Mouse (Mus musculus) adrenal gland (tissue): ENCODE data around the gene Ccdc148.

Experiments
- intact Hi-C: fragments of 180-260 bp; cut with DNase I; formaldehyde crosslinking; loops from one replicate; pipeline ENCODE4 v1.15.1; 2025
- long read RNA-seq, 2 experiments: library from polyadenylated mRNA; unstranded; transcript quantifications; one replicate each; pipeline ENCODE4 v2.0.0; 2020; ENCODE audit warnings: borderline replicate concordance in 1 of 2; ENCODE audit not compliant: insufficient replicate concordance in 1 of 2

Ccdc148 gene
- long read RNA-seq, experiment 1, partial matches to known transcripts = 0 of 1 reads
- long read RNA-seq, experiment 1, other reads (novel, unspliced or antisense) = 1 of 1 reads
- long read RNA-seq, experiment 2, partial matches to known transcripts = 0 of 1 reads
- long read RNA-seq, experiment 2, other reads (novel, unspliced or antisense) = 1 of 1 reads

GRCm38 (mm10) chr2:59160605-59160963, at the start of gene Ccdc148, which contains the start of gene Pkp4:
Gene Ccdc148 (minus strand): TSS chr2:59160683.
Gene Pkp4 (plus strand): TSS chr2:59160850.
- intact Hi-C loops = loop anchor here (5.0 kb wide), 1 partner anchor 277 kb away; no protein-coding TSS in a partner anchor

DNA sequence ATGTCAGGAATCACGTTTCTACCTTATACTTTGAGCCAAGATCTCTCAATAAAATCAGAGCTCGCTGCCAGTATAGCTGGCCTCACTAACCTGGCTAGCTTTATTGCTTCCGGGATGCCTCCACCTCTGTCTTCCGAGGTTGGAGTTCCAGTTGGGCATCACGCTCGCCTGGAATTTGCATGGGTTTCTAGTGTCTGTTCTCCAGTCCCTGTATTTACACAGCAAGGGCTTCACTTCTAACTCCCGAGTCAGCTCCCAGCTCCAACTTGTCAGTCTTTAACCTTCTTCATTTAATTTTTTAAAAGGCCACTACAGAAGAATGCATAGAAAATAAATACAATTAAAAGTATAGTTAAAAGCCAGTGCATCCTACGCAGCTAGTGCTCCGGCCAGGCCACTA, 47.8 kb upstream of the Ccdc148 start:
- intact Hi-C loops = no loop called here

DNA sequence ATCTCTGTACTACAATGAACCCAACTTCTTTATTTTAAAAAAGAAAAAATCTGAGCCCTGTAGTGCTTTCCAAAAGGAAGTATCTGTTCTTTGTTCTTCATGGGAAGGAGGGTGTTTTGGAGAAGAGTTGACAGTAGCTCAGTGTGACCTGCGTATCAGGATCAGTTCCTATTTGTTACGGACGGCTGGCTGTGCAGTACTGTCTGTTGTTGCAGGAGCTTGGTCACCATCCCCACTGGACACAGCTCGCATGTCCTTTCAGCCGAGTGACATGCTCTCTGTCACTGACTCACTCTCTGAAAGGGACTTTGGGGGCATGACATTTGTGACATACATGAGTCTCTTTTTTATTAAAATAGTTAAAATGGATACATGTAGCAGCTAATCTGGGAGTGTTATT, 47.2 kb upstream of the Ccdc148 start:
- intact Hi-C loops = no loop called here

DNA sequence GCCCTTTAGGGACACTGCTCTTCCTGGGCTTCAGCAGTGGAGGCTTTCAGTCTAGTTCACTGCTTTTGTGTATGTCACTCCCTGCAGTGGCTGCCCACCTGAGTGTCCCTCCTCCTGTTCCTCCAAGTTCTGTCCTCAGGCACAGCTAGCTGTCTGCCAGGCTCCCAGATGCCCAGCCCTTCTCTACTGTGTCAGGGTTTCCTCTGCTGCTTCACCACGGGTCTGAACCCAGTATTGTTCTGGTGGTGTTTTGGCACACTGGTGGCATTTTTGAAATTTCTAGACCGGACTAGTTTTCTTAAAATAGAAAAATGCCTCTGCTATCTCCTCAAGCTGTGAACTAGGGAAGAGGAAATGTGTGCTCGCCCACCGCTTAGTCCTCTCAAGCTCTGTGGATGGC, 46.8 kb upstream of the Ccdc148 start:
- intact Hi-C loops = no loop called here

DNA sequence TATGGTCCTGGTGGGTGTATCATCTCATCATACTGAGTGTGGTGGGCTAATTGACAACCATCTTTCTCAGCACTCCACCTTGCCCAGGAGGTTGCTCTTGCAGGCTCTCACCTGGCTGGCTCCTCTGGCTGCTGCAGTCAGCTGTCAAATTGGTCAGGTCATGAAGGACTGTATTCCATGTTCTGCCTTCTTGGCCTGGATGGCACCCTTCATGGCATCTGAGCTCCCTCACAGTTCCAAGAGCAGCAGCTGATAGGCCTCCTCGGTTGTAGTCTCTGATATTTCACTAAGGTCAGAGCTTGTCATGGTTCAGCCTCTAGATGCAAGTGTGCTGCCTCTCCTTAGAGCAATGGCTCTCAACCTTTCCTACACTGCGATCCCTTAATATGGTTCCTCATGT, 45.7 kb upstream of the Ccdc148 start:
- intact Hi-C loops = no loop called here

DNA sequence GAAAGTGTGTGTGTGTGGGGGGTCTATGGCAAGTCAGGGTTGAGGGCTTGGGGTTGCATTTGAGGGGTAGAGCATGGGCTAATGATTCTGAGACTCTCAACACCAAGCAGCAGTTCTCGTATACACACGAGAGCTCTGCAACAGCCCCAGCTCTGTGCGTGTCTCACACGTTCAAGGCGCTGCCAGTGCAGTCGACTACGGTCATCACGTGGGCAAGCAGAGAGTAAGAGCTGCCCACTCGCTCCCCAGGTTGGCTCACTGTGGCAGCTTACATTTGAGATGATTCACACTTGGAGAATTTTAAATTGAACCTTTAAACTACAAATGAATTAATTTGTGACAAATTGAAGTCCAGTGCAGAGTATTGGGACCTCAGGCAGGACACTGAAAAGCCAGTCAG, 44.6 kb upstream of the Ccdc148 start:
- intact Hi-C loops = no loop called here

GRCm38 (mm10) chr2:59203627-59204425, 43.3 kb upstream of the Ccdc148 start:
- intact Hi-C loops = no loop called here

GRCm38 (mm10) chr2:59202930-59203329, 42.4 kb upstream of the Ccdc148 start:
- intact Hi-C loops = no loop called here

DNA sequence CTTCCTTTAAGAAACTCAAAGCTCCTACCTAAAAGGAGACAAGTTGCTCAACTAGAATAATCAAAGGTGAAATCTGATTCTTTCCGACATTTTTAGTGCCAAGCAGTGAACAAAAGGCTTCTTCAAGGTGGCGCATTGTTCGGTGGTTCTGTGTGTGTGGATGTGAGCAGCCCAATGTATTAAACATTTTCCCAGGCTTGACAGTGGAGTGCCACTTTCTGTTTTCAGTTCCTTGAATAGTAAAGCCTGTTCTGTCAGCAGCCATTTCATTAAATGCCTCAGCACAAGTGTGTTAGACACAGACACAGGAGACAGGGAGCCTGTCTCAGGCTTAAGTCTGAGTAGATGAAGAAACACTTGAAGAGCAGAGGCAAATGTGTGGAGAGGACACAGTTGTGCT, 40.0 kb upstream of the Ccdc148 start:
- intact Hi-C loops = no loop called here

DNA sequence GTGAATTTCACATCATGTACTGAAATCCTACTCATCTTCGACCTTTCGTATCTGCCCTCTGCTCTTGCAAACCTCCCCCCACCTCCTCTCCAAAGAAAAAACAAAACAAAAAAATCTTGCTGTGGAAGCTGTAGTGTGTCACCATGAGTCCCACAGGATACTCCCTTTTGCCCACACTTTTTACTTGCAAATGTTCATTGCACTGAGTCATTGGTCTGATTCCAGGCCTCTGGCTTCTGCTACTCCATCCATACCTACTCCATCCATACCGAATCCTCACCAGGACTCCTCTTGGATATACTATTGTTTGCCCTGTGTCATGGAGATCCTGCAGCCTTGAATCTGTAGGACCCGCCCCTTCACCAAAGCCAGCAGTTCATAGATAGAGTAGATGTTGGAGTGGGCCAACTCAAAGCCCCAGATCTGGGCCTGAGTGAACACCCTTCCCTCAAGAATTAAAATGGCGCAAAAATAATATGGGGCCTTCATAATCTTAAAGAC, 39.0 kb upstream of the Ccdc148 start:
- intact Hi-C loops = no loop called here

DNA sequence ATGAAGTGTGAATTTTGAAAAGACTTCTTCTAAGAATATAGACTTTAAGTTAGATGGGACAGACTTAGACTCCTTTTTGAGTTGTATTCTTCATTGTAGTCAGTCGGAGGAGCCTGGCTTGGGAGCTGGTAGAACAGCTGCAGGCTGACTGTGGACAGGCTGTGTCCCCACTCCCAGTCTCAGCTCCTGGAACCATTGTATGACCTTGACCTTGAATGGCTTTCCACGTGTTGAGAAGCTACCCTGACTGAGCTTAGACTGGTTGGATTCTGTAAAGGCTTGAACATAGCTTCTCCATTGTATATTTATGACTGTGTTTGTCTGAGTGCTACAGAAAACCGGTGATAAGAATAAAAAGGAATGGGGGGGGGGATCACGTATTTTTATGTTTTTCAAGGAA, 36.7 kb upstream of the Ccdc148 start:
- intact Hi-C loops = no loop called here

GRCm38 (mm10) chr2:59193117-59193516, 32.6 kb upstream of the Ccdc148 start:
- intact Hi-C loops = no loop called here

DNA sequence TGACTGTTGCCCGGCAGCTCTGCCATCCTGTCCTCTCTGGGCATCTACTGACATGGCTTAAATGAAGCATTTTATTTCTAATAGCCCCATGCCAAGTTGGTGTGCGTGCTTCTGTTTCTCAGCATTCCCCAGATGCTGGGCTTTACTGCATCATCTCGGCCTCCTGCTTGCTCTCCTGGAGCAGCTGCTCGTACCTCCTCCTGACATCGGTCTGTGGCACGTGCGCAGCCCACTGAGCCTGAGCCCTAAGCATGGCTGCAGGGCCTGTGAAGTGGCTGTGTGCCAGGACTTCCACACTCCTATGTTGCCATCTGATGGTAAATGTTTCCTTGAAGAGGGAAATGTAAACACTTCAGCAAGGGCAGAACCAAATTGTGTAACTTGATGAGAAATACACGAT, 31.0 kb upstream of the Ccdc148 start:
- intact Hi-C loops = no loop called here

DNA sequence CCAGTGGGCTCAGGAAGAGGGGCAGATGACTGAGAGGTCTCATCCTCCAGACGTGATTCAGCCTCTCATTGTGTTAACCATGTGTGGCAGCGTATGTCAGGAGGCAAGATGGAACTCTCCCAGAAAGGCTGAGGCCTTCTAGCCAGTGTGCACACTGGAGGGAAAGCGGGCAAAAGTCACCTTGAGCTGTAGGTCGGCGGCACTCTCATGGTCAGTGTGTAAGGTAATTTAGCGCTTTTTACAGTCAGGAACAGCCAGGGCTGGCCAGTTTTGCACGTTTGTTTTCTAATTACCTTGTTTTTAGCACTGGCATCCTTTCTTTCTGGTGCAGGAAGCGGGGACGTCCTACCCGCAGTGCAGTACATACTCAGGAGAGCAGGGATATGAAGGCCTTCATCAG, 29.7 kb upstream of the Ccdc148 start:
- intact Hi-C loops = no loop called here

GRCm38 (mm10) chr2:59189661-59190185, 29.2 kb upstream of the Ccdc148 start:
- intact Hi-C loops = no loop called here

DNA sequence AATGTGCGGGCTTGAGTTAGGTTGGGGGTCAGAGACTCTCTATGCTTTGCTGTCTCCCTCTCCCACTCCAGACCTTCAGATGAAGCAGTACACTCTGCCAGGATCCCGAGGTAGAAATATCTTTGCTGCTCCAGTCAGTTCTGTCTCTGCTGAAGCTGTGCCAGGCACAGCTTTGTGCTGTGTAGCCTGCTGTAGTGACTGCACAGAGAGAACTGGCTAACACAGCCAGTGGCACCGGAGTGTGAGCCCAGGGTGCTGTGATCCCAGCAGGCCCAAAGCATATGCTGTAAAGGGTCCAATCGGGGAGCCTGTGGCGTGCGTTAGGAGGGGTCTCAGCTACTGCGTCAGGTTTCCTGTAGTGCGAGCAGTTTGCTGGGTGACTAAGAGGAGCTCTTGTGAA, 27.8 kb upstream of the Ccdc148 start:
- intact Hi-C loops = no loop called here

DNA sequence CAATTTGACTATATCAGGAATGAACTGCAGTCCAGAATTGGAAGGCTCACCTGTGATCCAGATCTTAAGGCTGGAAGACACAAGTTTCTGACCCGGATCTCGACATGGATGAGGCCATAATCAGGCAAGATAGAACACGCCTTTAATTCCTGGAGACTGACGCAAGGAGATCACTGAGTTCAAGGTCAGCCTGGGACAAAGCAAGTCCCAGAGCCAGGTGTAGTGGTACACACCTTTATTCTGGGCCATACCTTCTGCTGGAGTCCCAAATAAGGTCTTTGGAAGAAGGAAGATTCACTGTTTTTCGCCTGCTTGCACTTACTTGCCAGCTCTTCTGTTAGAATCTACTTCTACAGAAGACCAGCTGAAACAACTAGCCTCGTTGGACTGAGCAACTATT, 26.5 kb upstream of the Ccdc148 start:
- intact Hi-C loops = no loop called here

DNA sequence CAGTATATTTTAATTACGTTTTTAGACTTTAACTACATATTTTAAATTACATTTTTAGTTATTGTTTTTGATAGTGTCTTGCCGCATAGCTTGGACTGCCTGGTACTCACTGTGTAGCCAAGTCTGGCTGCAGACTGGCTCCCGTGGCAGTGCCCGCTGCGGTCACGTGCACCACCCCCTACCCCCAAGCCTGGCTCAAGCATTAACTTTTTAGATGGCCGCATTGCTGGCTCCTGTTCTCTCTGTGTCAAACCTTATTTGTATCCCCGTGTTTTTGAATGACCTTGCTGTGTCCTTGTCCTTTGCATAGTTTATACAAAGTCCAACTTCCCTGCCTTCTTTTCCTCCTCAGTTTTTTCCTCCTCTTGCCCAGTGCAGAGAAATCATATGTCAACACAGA, 25.6 kb upstream of the Ccdc148 start:
- intact Hi-C loops = no loop called here

DNA sequence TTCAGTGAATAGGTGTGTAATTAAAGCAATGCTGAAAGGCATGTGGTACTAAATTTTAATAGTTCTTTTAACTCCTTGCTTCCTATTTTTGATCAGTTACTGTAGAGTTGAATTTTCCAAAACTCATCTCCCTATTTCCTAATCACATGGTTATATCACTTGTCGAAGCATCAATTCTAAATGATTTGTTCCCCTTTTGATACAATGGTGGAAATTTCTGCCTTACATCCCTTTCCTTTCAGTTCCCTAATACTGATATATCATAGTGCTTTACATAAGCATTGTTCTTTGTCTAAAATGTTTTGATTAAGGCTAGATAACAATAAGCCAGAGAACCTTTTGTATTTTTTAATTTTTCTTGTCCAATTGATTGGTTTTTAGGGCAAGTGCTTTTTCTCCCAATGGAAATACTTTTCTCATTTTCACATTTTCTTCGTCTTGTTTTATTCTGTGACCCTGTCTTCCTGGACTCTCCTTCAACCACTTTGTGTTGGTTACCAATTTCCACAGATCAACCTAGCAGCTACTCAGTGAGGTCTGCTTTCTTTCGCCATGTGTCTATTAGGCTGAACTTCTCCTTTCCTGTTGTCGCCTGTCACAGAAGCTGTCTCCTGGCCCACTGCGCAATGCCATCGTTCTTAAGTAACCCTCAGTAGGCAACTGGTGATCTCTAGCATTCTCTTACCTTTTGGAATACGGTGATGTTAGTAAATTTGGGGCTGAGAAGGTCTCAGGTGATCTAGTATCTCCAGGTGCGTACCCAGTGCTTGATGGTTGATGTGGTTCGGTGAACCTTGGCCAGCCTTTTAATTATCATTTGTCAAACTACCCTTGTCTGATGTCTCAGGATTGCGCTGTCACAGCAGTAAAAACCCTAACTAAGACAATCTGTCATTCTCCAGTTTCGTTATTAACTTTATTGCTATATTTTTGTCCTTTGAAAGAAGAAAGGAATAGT, 23.9 kb upstream of the Ccdc148 start:
- intact Hi-C loops = no loop called here

DNA sequence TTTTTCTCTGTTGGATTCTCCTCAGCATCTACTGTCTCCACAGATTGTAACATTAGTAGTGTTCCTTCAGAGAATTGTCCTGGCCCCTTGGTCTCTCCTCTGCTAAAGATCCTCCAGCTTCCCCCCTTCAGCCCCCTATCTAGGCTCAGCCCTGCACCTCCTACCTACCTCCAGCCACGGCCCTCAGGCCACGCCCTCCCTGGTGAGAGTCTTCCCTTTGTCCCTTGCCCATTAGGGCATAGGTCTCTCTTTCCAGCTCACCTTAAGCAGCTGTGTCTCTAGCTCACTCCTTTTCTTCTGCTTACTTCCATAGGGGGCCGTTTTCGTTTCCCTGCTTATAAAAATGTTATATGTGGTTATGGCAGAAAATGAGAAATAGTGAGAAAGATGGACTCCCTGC, 23.1 kb upstream of the Ccdc148 start:
- intact Hi-C loops = no loop called here

DNA sequence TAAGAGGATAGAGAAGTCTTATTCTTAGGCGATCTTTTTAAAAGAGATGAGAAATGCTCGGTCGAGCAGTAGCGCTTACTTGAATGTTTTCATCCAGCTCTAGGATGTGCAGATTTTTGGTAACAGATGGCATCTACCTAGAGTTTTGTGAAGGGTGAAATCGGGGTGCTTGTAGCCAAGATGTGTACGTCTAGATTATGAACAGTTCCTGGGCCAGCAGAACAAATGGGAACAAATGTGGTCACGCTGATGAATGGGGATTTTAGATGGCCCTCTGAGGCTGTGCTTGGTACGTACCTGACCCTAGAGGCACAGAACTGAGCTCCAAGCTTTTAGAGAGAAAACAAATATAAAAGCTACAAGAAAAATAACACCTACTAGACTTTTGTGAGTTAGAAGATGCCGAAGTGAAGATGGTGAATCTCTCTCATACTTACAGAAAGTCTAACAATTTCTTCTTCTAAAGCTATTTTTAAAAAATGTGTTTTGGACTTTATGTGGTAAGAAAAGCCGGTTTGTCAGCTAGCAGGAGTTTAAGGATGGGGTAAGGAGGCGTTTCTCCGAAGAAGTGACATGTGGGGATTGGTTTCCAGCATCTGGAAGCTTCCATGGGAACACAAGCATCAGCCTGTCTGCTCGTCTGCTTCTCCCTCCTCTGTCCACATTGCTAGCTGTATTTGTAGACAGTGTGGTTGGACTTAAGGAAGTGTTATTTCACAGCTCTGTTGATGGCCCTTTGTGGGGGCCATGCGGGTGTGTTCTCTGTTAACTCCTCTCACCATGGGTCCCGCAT, 21.0 kb upstream of the Ccdc148 start:
- intact Hi-C loops = no loop called here
